Mouse (Mus musculus) right cerebral cortex, adult 2 months (tissue): ENCODE data around the gene Ndufc2.
A peak's percentile ranks its signal among the peaks of the same experiment; 100 is the strongest.
"Not testable (repeated sequence)": the region's sequence is repeated elsewhere in the genome, so short reads cannot be mapped to it uniquely, and the experiment has no call there.

Source experiments
- DNase-seq, 2 experiments: peaks; one replicate each; pipeline ENCODE4 v3.0.0; 2021 to 2022; ENCODE audit warnings: low spot score in 2 of 2

Ndufc2 gene

DNA sequence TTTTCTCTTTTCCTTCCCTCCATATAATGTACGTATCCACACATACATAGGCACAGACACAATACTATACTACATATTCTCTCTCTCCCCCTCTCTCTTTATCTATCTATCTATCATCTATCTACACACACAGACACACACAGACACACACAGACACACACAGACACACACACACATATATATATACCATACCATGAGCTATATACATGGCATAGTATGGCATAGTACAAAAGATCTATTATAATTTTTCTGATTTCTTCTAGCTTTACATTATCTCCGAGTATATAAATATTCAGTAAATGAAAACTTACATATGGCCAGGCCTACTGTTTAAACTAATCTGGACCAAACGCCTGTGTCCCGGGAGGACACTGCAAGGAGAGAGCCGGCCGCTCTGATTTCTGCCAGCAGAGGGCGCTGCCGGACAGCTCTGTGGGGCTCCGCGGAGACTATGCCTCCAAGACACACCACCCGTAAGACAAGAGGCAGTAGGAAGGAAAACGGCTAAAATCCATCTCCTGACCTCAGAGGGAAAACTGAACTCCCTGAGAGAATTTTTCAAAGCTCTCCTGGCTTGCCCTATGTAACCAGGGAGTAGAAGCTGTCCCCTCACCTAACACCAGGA is 24.9 kb downstream of the Ndufc2 start:
- peak; percentile 88 to 90 for DNase-seq

DNA sequence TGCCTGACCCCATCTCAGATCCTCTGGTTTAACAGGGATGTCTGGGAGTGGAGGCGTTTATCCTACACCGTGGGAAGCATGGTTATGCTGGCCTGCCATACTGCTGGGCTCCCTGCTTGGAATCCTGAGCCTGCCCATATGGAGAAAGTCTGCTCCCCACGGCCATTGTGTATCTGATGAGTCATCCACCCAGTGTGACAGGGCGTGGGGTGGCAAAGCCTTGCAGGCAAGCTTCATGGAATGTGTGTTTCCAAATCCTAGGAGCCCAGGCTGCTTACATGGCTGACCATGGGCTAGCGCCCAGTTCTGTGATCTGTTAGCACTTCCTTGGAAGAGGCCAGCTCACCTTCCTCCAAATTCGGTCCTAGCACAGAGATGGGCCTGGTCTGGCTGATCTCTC is 26.8 kb downstream of the Ndufc2 start:
- DNase-seq: no peak

GRCm38 (mm10) chr7:97427296-97427695 is 27.5 kb downstream of the Ndufc2 start:
- no peak for DNase-seq

DNA sequence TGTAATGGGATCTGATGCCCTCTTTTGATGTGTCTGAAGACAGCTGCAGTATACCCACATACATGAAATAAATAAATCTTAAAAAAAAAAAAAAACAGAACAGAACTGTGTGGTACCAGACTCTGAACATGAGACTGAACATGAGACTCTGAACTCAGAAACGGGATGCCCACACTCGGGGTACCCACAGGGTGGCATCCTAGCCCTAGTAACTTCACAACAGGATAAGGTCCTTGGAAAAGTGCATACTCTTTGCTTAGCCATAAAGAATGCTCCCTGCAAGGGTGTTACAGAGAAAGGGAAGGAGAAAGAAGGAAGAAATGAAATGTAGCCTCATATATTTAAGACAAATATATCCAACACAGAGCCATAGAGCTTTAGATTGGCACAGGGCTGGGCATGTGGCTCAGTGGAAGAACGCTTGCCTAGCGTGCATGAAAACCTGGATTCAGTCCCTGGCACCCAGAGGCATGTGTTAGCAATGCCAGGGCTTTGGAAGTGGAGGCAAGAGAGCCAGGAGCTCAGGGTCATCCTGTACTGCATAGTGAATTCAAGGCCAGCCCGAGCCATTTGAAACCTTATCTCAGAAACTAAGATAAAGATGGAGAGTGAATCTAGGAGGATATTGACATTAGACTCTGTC is 28.1 kb downstream of the Ndufc2 start:
- DNase-seq: no peak

DNA sequence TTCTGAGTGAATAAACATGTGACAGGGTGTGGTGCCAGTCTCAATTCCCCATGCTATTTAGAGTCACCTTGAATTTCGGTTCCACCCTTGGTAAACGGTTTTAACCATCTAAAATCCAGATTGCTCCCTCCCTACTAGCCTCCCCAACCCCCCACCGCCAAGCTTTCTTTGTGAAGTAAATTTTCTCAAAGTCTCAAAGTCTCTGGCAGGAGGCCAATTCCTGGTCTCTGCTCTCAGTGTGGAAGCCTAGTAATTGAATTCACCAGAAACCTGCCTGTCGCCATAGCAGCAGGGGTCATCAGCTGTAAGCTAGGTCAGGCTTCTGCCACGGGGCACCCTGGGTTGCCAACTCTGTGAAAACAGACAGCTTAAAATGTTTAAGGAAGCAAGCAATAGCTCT is 29.9 kb downstream of the Ndufc2 start:
- DNase-seq: no peak

DNA sequence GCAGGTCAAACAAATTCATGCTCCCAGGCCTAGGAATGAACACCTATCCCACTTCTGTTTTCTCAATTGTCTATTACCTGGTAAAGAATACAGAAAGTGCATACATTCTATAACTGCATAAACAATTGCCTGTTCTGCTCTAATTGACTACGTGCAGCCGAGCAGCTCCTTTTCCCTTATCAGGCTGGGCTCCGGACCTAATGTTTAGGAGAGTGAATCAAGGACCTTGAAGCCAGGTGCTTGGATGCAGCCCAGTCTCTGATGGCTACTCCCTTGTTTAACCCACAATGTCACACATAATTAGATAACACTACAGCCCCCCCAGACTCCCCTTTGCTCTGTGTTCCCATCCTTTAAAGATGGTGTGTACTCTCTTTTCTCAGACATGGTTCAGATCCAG is 33.7 kb downstream of the Ndufc2 start:
- not testable (repeated sequence) for DNase-seq

DNA sequence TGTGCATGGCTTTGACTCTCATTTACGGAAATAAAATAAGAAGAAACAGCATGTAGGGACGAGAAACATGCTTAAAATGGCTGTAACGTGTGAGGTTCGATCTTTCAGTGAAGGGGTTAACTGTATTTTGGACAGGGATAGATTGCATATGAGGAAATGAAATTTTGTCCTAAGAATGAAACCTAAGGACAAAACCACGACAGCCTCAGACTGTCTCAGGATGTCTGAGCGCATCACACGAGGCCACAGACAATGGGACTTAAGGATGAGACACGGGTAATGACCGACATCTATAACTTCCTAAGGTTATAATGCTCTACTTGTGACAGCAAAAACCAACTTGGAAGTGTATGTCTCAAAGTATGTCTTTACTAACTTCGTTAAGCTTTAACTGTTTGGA is 34.7 kb downstream of the Ndufc2 start:
- no peak for DNase-seq

GRCm38 (mm10) chr7:97438986-97439385 is 39.2 kb downstream of the Ndufc2 start:
- no peak for DNase-seq

DNA sequence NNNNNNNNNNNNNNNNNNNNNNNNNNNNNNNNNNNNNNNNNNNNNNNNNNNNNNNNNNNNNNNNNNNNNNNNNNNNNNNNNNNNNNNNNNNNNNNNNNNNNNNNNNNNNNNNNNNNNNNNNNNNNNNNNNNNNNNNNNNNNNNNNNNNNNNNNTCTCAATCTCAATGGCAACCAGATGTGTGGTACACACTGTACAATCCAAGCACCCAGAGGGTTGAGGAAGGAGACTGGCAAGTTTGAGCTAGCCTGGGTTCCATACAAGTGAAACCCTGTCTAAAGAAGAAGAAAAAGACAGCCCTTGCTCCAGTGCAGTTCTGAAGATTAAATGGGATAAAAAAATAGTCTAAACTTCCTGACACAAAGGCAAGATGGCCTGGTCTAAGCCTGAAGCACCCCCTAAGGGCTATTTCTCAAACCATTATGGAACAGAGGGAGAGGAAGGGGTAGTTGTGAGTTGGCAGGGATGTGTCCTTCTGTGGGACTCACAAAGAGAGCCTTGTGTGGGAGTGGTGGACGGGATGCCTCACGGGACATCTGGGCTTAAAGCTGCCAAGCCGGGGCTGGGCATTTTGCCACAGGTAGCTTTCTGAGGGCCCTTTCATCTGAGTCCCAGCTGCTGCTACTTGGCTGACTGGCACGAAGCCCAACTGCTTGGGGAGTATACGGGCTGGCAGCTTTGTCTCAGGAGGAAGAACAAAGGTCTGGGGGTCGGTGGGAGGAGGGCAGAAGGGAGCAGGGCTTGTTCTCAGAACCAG is 46.5 kb downstream of the Ndufc2 start:
- DNase-seq: peak; percentile 84 to 85

DNA sequence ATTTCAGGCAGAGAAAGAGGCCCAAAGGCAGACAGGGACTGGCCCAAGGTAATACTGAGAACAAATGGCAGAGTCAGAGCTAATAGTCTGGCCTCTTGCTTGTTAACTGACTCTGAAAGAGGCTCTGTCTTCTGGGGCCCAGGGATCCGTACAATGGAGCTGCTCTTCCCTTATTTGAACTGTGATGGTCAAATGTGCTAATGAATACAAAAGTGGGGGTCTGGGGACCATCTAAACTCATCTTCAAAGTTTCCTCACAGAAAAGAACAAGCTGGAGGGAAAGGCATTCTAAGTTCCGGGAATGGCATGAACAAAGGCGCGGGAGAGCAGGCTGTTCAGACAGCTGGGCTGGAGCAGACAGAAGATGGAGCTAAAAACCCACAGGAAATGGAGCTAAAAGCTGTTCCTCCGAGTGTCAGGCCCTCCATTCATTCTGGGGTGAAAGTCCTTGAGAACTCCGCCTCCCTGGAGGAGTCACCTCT is 47.3 kb downstream of the Ndufc2 start:
- peak in 1 of 2 experiments; percentile 18 for DNase-seq

DNA sequence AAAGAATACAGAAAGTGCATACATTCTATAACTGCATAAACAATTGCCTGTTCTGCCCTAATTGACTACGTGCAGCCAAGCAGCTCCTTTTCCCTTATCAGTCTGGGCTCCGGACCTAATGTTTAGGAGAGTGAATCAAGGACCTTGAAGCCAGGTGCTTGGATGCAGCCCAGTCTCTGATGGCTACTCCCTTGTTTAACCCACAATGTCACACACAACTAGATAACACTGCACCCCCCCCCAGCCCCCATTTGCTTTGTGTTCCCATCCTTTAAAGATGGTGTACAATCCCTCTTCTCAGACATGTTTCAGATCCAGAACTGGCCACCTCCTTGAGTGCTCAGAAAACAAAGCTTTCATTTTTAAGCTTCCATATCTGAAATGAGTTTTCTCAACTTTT is 51.2 kb downstream of the Ndufc2 start, which contains the start of gene Kctd14:
TSS of gene Kctd14 (plus strand) at position 301 of the 400 bp plus-strand sequence.
- DNase-seq: not testable (repeated sequence)

- DNase-seq: no peak
These were observed 52.4 kb downstream of the Ndufc2 start for GRCm38 (mm10) chr7:97452196-97452595.

DNA sequence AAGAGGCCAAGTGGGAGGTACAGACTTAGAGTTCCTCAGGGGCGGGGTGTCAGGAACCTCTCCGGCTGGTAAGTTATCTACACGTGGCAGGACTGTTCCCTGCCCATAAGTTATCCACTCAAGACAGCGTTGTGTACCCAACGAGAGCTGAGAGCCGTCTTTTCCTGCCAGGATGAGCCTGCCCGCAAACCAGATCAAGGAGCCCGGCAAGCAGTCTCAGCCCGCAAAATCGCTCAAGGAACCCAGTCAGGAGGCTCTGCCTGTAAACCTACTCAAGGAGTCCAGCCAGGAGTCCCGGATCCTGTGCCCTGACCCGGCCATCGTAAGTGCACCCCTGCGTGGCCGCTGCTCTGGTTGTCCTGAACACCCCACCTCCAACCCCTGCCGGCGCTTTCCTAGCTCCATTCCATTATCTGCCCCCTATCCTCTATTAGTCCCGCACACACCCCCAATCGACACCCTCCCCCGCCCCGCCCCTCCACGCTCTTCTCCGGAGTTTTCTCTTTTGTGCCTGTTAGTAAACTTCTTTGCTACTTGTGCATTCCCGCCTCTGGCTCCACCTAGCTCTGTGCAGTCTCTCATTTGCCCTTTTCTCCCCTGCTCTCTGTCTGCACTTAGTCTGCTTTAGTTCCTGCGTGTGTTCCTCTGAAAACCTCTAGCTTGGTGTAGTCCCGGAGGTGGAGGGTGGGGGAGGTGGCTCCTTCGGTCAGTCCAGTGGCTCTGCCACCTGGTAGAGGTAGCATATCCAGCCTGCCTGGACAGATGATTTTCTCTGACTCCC is 53.5 kb downstream of the Ndufc2 start:
- no peak for DNase-seq

GRCm38 (mm10) chr7:97454795-97455194 is 55.0 kb downstream of the Ndufc2 start:
- DNase-seq: no peak

GRCm38 (mm10) chr7:97455577-97455976 is 55.8 kb downstream of the Ndufc2 start:
- DNase-seq: no peak
